20 mouse cellular contexts compared by ENCODE assay signal in genomic region chr10:17175385-17175784, GRCm38 (mm10).
DNase-seq lines count a peak whose midpoint lies in the region; ATAC-seq and TF ChIP-seq lines count a peak whose summit lies in the region.
"Had no signal": no experiment of that assay in that cellular context is flagged by ENCODE, and none has a peak within 500 bp of the region (broad histone marks: within the 10 kb centered on the region; RNA-seq: fewer than 3 reads in every experiment).

No protein-coding gene starts in this region.

- no peak overlapping the region for H3K27ac ChIP-seq in embryonic facial prominence, embryonic 11.5 days (replicated peaks; ENCODE audit: low read depth, low read length)
- H3K27ac ChIP-seq in embryonic facial prominence, embryonic 10.5 days (replicated peaks), result no peak overlapping the region
- no peak overlapping the region for H3K27ac ChIP-seq in limb, embryonic 14.5 days (replicated peaks; ENCODE audit: low read depth, low read length)
- no peak overlapping the region for H3K27ac ChIP-seq in limb, embryonic 10.5 days
- H3K27ac ChIP-seq in midbrain, embryonic 13.5 days, result no peak overlapping the region
- H3K27ac ChIP-seq: forebrain, embryonic 10.5 days; hindbrain, embryonic 13.5 days; macrophage; neural tube, embryonic 15.5 days; stomach, postnatal 0 days had no signal

- no peak overlapping the region for H3K4me2 ChIP-seq in embryonic facial prominence, embryonic 11.5 days (ENCODE audit: low read depth, low read length)
- H3K4me2 ChIP-seq in limb, embryonic 14.5 days (replicated peaks; ENCODE audit: low read depth, low read length, severe bottlenecking), result no peak overlapping the region
- no peak overlapping the region for H3K4me2 ChIP-seq in midbrain, embryonic 13.5 days (replicated peaks)
- H3K4me2 ChIP-seq: hindbrain, embryonic 13.5 days; neural tube, embryonic 15.5 days had no signal

- 44% methylated on average over 3 of the region's 3 CpGs for WGBS in embryonic facial prominence, embryonic 11.5 days
- 67% methylated on average over 3 of the region's 3 CpGs for WGBS in embryonic facial prominence, embryonic 10.5 days
- 22% methylated on average over 3 of the region's 3 CpGs for WGBS in limb, embryonic 14.5 days
- WGBS in limb, embryonic 10.5 days, result 69% methylated on average over 3 of the region's 3 CpGs
- 73% methylated on average over 3 of the region's 3 CpGs for WGBS in midbrain, embryonic 13.5 days

- no peaks in the 10 kb centered on the region for H3K9me3 ChIP-seq in embryonic facial prominence, embryonic 11.5 days (replicated peaks; ENCODE audit: control insufficient read depth, low read length)
- no peaks in the 10 kb centered on the region for H3K9me3 ChIP-seq in embryonic facial prominence, embryonic 10.5 days
- H3K9me3 ChIP-seq in limb, embryonic 14.5 days (ENCODE audit: control insufficient read depth, low read length), result no peaks in the 10 kb centered on the region
- H3K9me3 ChIP-seq in limb, embryonic 10.5 days (replicated peaks), result no peaks in the 10 kb centered on the region
- H3K9me3 ChIP-seq in midbrain, embryonic 13.5 days, result no peaks in the 10 kb centered on the region
- H3K9me3 ChIP-seq: forebrain, embryonic 10.5 days; hindbrain, embryonic 13.5 days; neural tube, embryonic 15.5 days had no signal

- H3K36me3 ChIP-seq in embryonic facial prominence, embryonic 11.5 days (replicated peaks; ENCODE audit: control insufficient read depth, insufficient read depth, low read depth, low read length), result no peaks in the 10 kb centered on the region
- no peaks in the 10 kb centered on the region for H3K36me3 ChIP-seq in embryonic facial prominence, embryonic 10.5 days (replicated peaks)
- H3K36me3 ChIP-seq in limb, embryonic 14.5 days (ENCODE audit: control insufficient read depth, insufficient read depth, low read length), result no peaks in the 10 kb centered on the region
- no peaks in the 10 kb centered on the region for H3K36me3 ChIP-seq in limb, embryonic 10.5 days
- no peaks in the 10 kb centered on the region for H3K36me3 ChIP-seq in midbrain, embryonic 13.5 days
- H3K36me3 ChIP-seq: forebrain, embryonic 10.5 days; hindbrain, embryonic 13.5 days; neural tube, embryonic 15.5 days had no signal

- no peaks in the 10 kb centered on the region for H3K4me1 ChIP-seq in embryonic facial prominence, embryonic 11.5 days (ENCODE audit: control insufficient read depth, insufficient read depth, low read length)
- peaks cover 15% of the 10 kb centered on the region for H3K4me1 ChIP-seq in embryonic facial prominence, embryonic 10.5 days
- peaks cover 3% of the 10 kb centered on the region; the same call in 1 of the 2 replicates for H3K4me1 ChIP-seq in limb, embryonic 14.5 days (ENCODE audit: control insufficient read depth, insufficient read depth, low read length)
- H3K4me1 ChIP-seq in limb, embryonic 10.5 days, result peaks cover 12% of the 10 kb centered on the region
- peaks cover 5% of the 10 kb centered on the region; the same call in 1 of the 2 replicates for H3K4me1 ChIP-seq in midbrain, embryonic 13.5 days (replicated peaks)
- H3K4me1 ChIP-seq: hindbrain, embryonic 13.5 days; neural tube, embryonic 15.5 days had no signal

- H3K4me3 ChIP-seq in embryonic facial prominence, embryonic 11.5 days (ENCODE audit: low read depth, low read length), result no peak overlapping the region
- H3K4me3 ChIP-seq in embryonic facial prominence, embryonic 10.5 days, result no peak overlapping the region
- no peak overlapping the region for H3K4me3 ChIP-seq in limb, embryonic 14.5 days (replicated peaks; ENCODE audit: low read length)
- H3K4me3 ChIP-seq in limb, embryonic 10.5 days, result no peak overlapping the region
- H3K4me3 ChIP-seq in midbrain, embryonic 13.5 days (replicated peaks), result no peak overlapping the region
- H3K4me3 ChIP-seq: forebrain, embryonic 10.5 days; hindbrain, embryonic 13.5 days; neural tube, embryonic 15.5 days had no signal

- H3K27me3 ChIP-seq in embryonic facial prominence, embryonic 11.5 days (ENCODE audit: control insufficient read depth, insufficient read depth, low read length), result no peaks in the 10 kb centered on the region
- H3K27me3 ChIP-seq in embryonic facial prominence, embryonic 10.5 days (replicated peaks; ENCODE audit: low read depth, poor library complexity, severe bottlenecking), result no peaks in the 10 kb centered on the region
- no peaks in the 10 kb centered on the region for H3K27me3 ChIP-seq in limb, embryonic 14.5 days (ENCODE audit: control insufficient read depth, insufficient read depth, low read length)
- no peaks in the 10 kb centered on the region for H3K27me3 ChIP-seq in limb, embryonic 10.5 days (ENCODE audit: low read depth, poor library complexity, severe bottlenecking)
- no peaks in the 10 kb centered on the region for H3K27me3 ChIP-seq in midbrain, embryonic 13.5 days
- H3K27me3 ChIP-seq: hindbrain, embryonic 13.5 days; neural tube, embryonic 15.5 days had no signal

- H3K9ac ChIP-seq in embryonic facial prominence, embryonic 11.5 days (replicated peaks; ENCODE audit: low read length), result no peak overlapping the region
- no peak overlapping the region for H3K9ac ChIP-seq in limb, embryonic 14.5 days (ENCODE audit: low read depth, low read length, severe bottlenecking)
- H3K9ac ChIP-seq in midbrain, embryonic 13.5 days (replicated peaks), result no peak overlapping the region
- H3K9ac ChIP-seq: hindbrain, embryonic 13.5 days; neural tube, embryonic 15.5 days had no signal

- DNase-seq in embryonic facial prominence, embryonic 11.5 days (ENCODE audit: low spot score), result peak; percentile 30
- DNase-seq in embryonic facial prominence, embryonic 10.5 days (ENCODE audit: low spot score), result no peak
- peak; percentile 65 for DNase-seq in limb, embryonic 14.5 days (ENCODE audit: low spot score)
- DNase-seq in limb, embryonic 10.5 days (ENCODE audit: low spot score), result no peak
- DNase-seq in forelimb bud, embryonic 11.5 days (ENCODE audit: low read depth, low spot score), result peak; percentile 39
- DNase-seq in spleen, postnatal 10 days (ENCODE audit: low spot score in 2 of 2), result no peak
- DNase-seq: cerebellum, adult 9-11 months; gastrocnemius, postnatal 10 days; liver; retina, postnatal 1 day; spleen, adult 18-20 months; thymus, postnatal 25 days had no signal

- TF ChIP-seq POLR2A in limb, embryonic 14.5 days (IDR thresholded peaks at IDR 0.05; ENCODE audit: borderline replicate concordance, extremely low read depth, insufficient read depth, insufficient read length), result no peak

- ATAC-seq in embryonic facial prominence, embryonic 11.5 days (replicated peaks; ENCODE audit: insufficient number of reproducible peaks, low FRiP score, low TSS enrichment, low read depth), result no peak
- peak; percentile 80 for ATAC-seq in limb, embryonic 14.5 days (ENCODE audit: low FRiP score, low read depth)
- no peak for ATAC-seq in midbrain, embryonic 13.5 days
- no peak for ATAC-seq in inflammation-experienced regulatory T-cells, adult 6 months
- ATAC-seq: midbrain, embryonic 16.5 days had no signal

Comparison
In these comparisons a context has a peak if more than half of its experiments do, and no peak if none do; other contexts are left out.
1. DNase-seq: peak in embryonic facial prominence, embryonic 11.5 days (single experiment), limb, embryonic 14.5 days (single experiment) and forelimb bud, embryonic 11.5 days (single experiment); none in embryonic facial prominence, embryonic 10.5 days (single experiment), limb, embryonic 10.5 days (single experiment) and spleen, postnatal 10 days (0 of 2).